Mouse (Mus musculus) embryonic facial prominence, embryonic 11.5 days (tissue): ENCODE measurements around the gene Elmo1. TPM values are rescaled to one million over a fixed set of nuclear protein-coding genes. Genes with fewer than 3 reads are reported as not detected.

Experiments used
- ATAC-seq: fragments of 200-750 bp; cut with Nextera tagmentation; replicated peaks from 2 replicates; pipeline ENCODE4 v1.8.0; 2017; ENCODE audit warnings: low read depth; ENCODE audit not compliant: insufficient number of reproducible peaks, low FRiP score, low TSS enrichment
- DNase-seq: peaks from one replicate; pipeline ENCODE4 v3.0.0-alpha.2; 2015; ENCODE audit warnings: low spot score
- H3K27ac ChIP-seq: fragments of 300-500 bp; sonication (generic); replicated peaks from 2 replicates; pipeline ENCODE4 v1.5.1; 2014; ENCODE audit warnings: mild to moderate bottlenecking, low read depth, low read length, control low read depth
- H3K27me3 ChIP-seq: fragments of 300-500 bp; sonication (generic); 2 replicates; pipeline ENCODE4 v1.6.1; 2014; ENCODE audit warnings: mild to moderate bottlenecking, low read length, moderate library complexity, mixed read lengths; ENCODE audit not compliant: control insufficient read depth, insufficient read depth
- H3K36me3 ChIP-seq: fragments of 300-500 bp; sonication (generic); replicated peaks from 2 replicates; pipeline ENCODE4 v1.6.1; 2014; ENCODE audit warnings: low read depth, mild to moderate bottlenecking, low read length, moderate library complexity, mixed read lengths; ENCODE audit not compliant: control insufficient read depth, insufficient read depth
- H3K4me1 ChIP-seq: fragments of 300-500 bp; sonication (generic); 2 replicates; pipeline ENCODE4 v1.6.1; 2014; ENCODE audit warnings: low read length, mixed read lengths; ENCODE audit not compliant: control insufficient read depth, insufficient read depth
- H3K4me2 ChIP-seq: fragments of 300-500 bp; sonication (generic); 2 replicates; pipeline ENCODE4 v1.6.1; 2014; ENCODE audit warnings: low read depth, mild to moderate bottlenecking, control low read depth, low read length, moderate library complexity
- H3K4me3 ChIP-seq: fragments of 300-500 bp; sonication (generic); 2 replicates; pipeline ENCODE4 v1.5.1; 2014; ENCODE audit warnings: low read depth, low read length, control low read depth
- H3K9ac ChIP-seq: fragments of 300-500 bp; sonication (generic); replicated peaks from 2 replicates; pipeline ENCODE4 v1.6.1; 2014; ENCODE audit warnings: mild to moderate bottlenecking, control low read depth, low read length
- H3K9me3 ChIP-seq: fragments of 300-500 bp; sonication (generic); replicated peaks from 2 replicates; pipeline ENCODE4 v1.6.1; 2016; ENCODE audit warnings: mild to moderate bottlenecking, low read length, inconsistent platforms, mixed read lengths; ENCODE audit not compliant: control insufficient read depth
- WGBS: fragments of 180-500 bp; shearing (Covaris S2); extraction: QIAGEN DNeasy Blood & Tissue Kit; methylation state at CpG from one replicate; pipeline ENCODE4 v1.1.7; 2014; 5-methylcytosine and 5-hydroxymethylcytosine counted together
- polyA plus RNA-seq: library from polyadenylated mRNA; unstranded; fragments of >200 nt; fragmentation: Nextera tagmentation; extraction: Ambion mirVana; gene quantifications from 2 replicates; pipeline ENCODE4 v1.2.1, GENCODE M21; 2014

Elmo1 gene
- polyA plus RNA-seq, 1 experiment from 2014 or later = 8.8 TPM

- no peaks in the 10 kb centered on the region for H3K36me3 ChIP-seq
- H3K9me3 ChIP-seq = no peaks in the 10 kb centered on the region
- H3K9ac ChIP-seq = no peak overlapping the region
- no peaks in the 10 kb centered on the region for H3K27me3 ChIP-seq
- H3K4me3 ChIP-seq = no peak overlapping the region
- H3K27ac ChIP-seq = no peak overlapping the region
- 92% methylated on average over 7 of the region's 7 CpGs for WGBS
- no peak for ATAC-seq
- H3K4me1 ChIP-seq = no peaks in the 10 kb centered on the region
- H3K4me2 ChIP-seq = no peak overlapping the region
- DNase-seq = no peak
Measured at GRCm38 (mm10) chr13:20301760-20302159, 211.4 kb downstream of the Elmo1 start.

- WGBS = 55% methylated on average over 4 of the region's 4 CpGs
- no peak overlapping the region for H3K4me3 ChIP-seq
- H3K27ac ChIP-seq = no peak overlapping the region
- H3K9ac ChIP-seq = no peak overlapping the region
- H3K4me2 ChIP-seq = no peak overlapping the region
- DNase-seq (peak; percentile 20), ATAC-seq (no peak)
- no peaks in the 10 kb centered on the region for H3K4me1 ChIP-seq
- no peaks in the 10 kb centered on the region for H3K27me3 ChIP-seq
- H3K36me3 ChIP-seq = no peaks in the 10 kb centered on the region
- H3K9me3 ChIP-seq = no peaks in the 10 kb centered on the region
Measured at GRCm38 (mm10) chr13:20305621-20306020, 215.2 kb downstream of the Elmo1 start.

GRCm38 (mm10) chr13:20306180-20307177 is 216.1 kb downstream of the Elmo1 start:
- 67% methylated on average over 5 of the region's 5 CpGs for WGBS
- Histone ChIP-seq H3K4me2 (no peak overlapping the region), H3K4me3 (no peak overlapping the region), H3K27ac (no peak overlapping the region), H3K4me1 (no peaks in the 10 kb centered on the region), H3K36me3 (no peaks in the 10 kb centered on the region), H3K9ac (no peak overlapping the region), H3K27me3 (no peaks in the 10 kb centered on the region), H3K9me3 (no peaks in the 10 kb centered on the region)
- DNase-seq = no peak
- no peak for ATAC-seq

GRCm38 (mm10) chr13:20307381-20307780 is 217.0 kb downstream of the Elmo1 start:
- Histone ChIP-seq H3K36me3 (no peaks in the 10 kb centered on the region), H3K4me1 (no peaks in the 10 kb centered on the region), H3K9me3 (no peaks in the 10 kb centered on the region), H3K27me3 (no peaks in the 10 kb centered on the region), H3K27ac (no peak overlapping the region), H3K4me3 (no peak overlapping the region), H3K4me2 (no peak overlapping the region), H3K9ac (no peak overlapping the region)
- ATAC-seq (no peak), DNase-seq (no peak)
- 81% methylated on average over 2 of the region's 2 CpGs for WGBS

- Histone ChIP-seq H3K4me2 (no peak overlapping the region), H3K36me3 (no peaks in the 10 kb centered on the region), H3K4me3 (no peak overlapping the region), H3K9me3 (no peaks in the 10 kb centered on the region), H3K27me3 (no peaks in the 10 kb centered on the region), H3K9ac (no peak overlapping the region), H3K4me1 (no peaks in the 10 kb centered on the region), H3K27ac (no peak overlapping the region)
- WGBS = 18% methylated on average over 3 of the region's 3 CpGs
- peak; percentile 83 for DNase-seq
- ATAC-seq = 0 out of 2 replicates have a peak, but pooled peaks have one; percentile 34
Measured at GRCm38 (mm10) chr13:20311612-20312011, 221.2 kb downstream of the Elmo1 start.

- no peaks in the 10 kb centered on the region for H3K36me3 ChIP-seq
- H3K9ac ChIP-seq = no peak overlapping the region
- no peak for DNase-seq
- no peak overlapping the region for H3K4me2 ChIP-seq
- H3K9me3 ChIP-seq = no peaks in the 10 kb centered on the region
- H3K27me3 ChIP-seq = no peaks in the 10 kb centered on the region
- H3K4me1 ChIP-seq = no peaks in the 10 kb centered on the region
- WGBS = 89% methylated on average over 6 of the region's 6 CpGs
- H3K4me3 ChIP-seq = no peak overlapping the region
- ATAC-seq = no peak
- no peak overlapping the region for H3K27ac ChIP-seq
Measured at GRCm38 (mm10) chr13:20313345-20313744, 222.9 kb downstream of the Elmo1 start.

GRCm38 (mm10) chr13:20316139-20316538 is 225.7 kb downstream of the Elmo1 start:
- H3K4me1 ChIP-seq = no peaks in the 10 kb centered on the region
- H3K27ac ChIP-seq = no peak overlapping the region
- no peak overlapping the region for H3K4me2 ChIP-seq
- DNase-seq = no peak
- no peaks in the 10 kb centered on the region for H3K9me3 ChIP-seq
- H3K9ac ChIP-seq = no peak overlapping the region
- ATAC-seq = no peak
- H3K4me3 ChIP-seq = no peak overlapping the region
- H3K36me3 ChIP-seq = no peaks in the 10 kb centered on the region
- 84% methylated on average over 11 of the region's 11 CpGs for WGBS
- H3K27me3 ChIP-seq = no peaks in the 10 kb centered on the region

GRCm38 (mm10) chr13:20318615-20319219 is 228.3 kb downstream of the Elmo1 start:
- no peak overlapping the region for H3K4me2 ChIP-seq
- H3K9ac ChIP-seq = no peak overlapping the region
- WGBS = 86% methylated on average over 3 of the region's 3 CpGs
- no peaks in the 10 kb centered on the region for H3K36me3 ChIP-seq
- H3K4me1 ChIP-seq = no peaks in the 10 kb centered on the region
- ATAC-seq (no peak; the same call in 1 of the 2 replicates), DNase-seq (no peak)
- H3K27ac ChIP-seq = no peak overlapping the region
- H3K4me3 ChIP-seq = no peak overlapping the region
- H3K9me3 ChIP-seq = no peaks in the 10 kb centered on the region
- H3K27me3 ChIP-seq = no peaks in the 10 kb centered on the region
